Mouse (Mus musculus) intestine, embryonic 15.5 days (tissue): ENCODE results near the gene Cntn2. TPM values are rescaled to one million over a fixed set of nuclear protein-coding genes. Genes with fewer than 3 reads are reported as not detected.

Experiments
- ATAC-seq: fragments of 200-750 bp; cut with Nextera tagmentation; 2 replicates; pipeline ENCODE4 v1.8.0; 2017; ENCODE audit warnings: moderate TSS enrichment, moderate library complexity
- H3K27ac ChIP-seq: fragments of 300-500 bp; sonication (generic); 2 replicates; pipeline ENCODE4 v1.5.1; 2015; ENCODE audit warnings: mild to moderate bottlenecking, inconsistent platforms
- H3K27me3 ChIP-seq: fragments of 300-500 bp; sonication (generic); replicated peaks from 2 replicates; pipeline ENCODE4 v1.6.1; 2015; ENCODE audit warnings: inconsistent platforms
- H3K36me3 ChIP-seq: fragments of 300-500 bp; sonication (generic); 2 replicates; pipeline ENCODE4 v1.6.1; 2015; ENCODE audit warnings: inconsistent platforms
- H3K4me1 ChIP-seq: fragments of 300-500 bp; sonication (generic); replicated peaks from 2 replicates; pipeline ENCODE4 v1.6.1; 2015; ENCODE audit warnings: inconsistent platforms
- H3K4me2 ChIP-seq: fragments of 300-500 bp; sonication (generic); replicated peaks from 2 replicates; pipeline ENCODE4 v1.6.1; 2015; ENCODE audit warnings: mild to moderate bottlenecking, inconsistent platforms
- H3K4me3 ChIP-seq: fragments of 300-500 bp; sonication (generic); replicated peaks from 2 replicates; pipeline ENCODE4 v1.5.1; 2015; ENCODE audit warnings: inconsistent platforms
- H3K9ac ChIP-seq: fragments of 300-500 bp; sonication (generic); 2 replicates; pipeline ENCODE4 v1.6.1; 2015; ENCODE audit warnings: inconsistent platforms
- H3K9me3 ChIP-seq: fragments of 300-500 bp; sonication (generic); 2 replicates; pipeline ENCODE4 v1.6.1; 2016; ENCODE audit warnings: inconsistent platforms
- WGBS: fragments of 180-500 bp; shearing (Covaris S2); methylation state at CpG from one replicate; pipeline ENCODE4 v1.1.7; 2015; 5-methylcytosine and 5-hydroxymethylcytosine counted together
- polyA plus RNA-seq: library from polyadenylated mRNA; unstranded; fragments of >200 nt; fragmentation: Nextera tagmentation; extraction: Ambion mirVana; gene quantifications from 2 replicates; pipeline ENCODE4 v1.2.1, GENCODE M21; 2015

The Cntn2 gene
- polyA plus RNA-seq, 1 experiment from 2014 or later: 0.33 TPM

DNA sequence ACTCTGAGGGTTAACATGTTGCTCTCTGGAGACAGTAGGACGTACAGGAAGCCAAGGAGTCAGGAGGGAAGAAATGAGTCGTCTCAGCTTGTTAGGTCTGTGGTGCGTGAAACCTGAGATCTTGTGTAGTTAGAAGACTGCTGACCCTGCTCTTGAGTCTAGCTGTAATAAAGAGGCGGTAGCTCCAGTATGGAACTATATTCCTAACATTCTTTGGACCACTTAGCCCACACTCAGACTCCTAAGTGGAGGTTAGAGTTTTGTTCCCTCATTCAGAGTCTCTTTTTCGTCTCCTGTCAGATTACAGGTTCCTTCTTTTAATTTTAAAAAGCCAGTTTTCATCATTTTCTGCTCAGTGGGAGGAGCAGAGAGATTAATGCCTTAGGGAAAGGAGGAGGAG, 78.4 kb downstream of the Cntn2 start:
- H3K4me3 ChIP-seq: no peak overlapping the region
- no peaks in the 10 kb centered on the region for H3K27me3 ChIP-seq
- H3K9ac ChIP-seq: no peak overlapping the region
- no peak overlapping the region for H3K4me2 ChIP-seq
- H3K4me1 ChIP-seq: 0 out of 2 replicates have a peak, but pooled peaks cover 5% of the 10 kb centered on the region
- no peaks in the 10 kb centered on the region for H3K9me3 ChIP-seq
- H3K27ac ChIP-seq: no peak overlapping the region
- ATAC-seq: no peak
- peaks cover 12% of the 10 kb centered on the region for H3K36me3 ChIP-seq
- WGBS: 77% methylated on average over 5 of the region's 5 CpGs

Other genes starting within 250 kb of the Cntn2 start
- gene Klhdc8a, start 244.6 kb downstream of the Cntn2 start, polyA plus RNA-seq: 0.23 and 0.49 TPM in 2 replicates
- gene Nuak2, start 227.1 kb downstream of the Cntn2 start, polyA plus RNA-seq: 4.7 and 5.5 TPM in 2 replicates
- 11.4 and 15.5 TPM in 2 replicates for gene Tmcc2, start 152.0 kb downstream of the Cntn2 start, polyA plus RNA-seq
- 8.9 and 9.0 TPM in 2 replicates for gene Dstyk, start 125.7 kb downstream of the Cntn2 start, polyA plus RNA-seq
- 36.0 and 38.7 TPM in 2 replicates for gene Rbbp5, start 65.9 kb downstream of the Cntn2 start, polyA plus RNA-seq
- 1.8 and 2.0 TPM in 2 replicates for gene Tmem81, start 37.0 kb downstream of the Cntn2 start, polyA plus RNA-seq
- gene Nfasc, start 198.5 kb upstream of the Cntn2 start, polyA plus RNA-seq: 2.9 and 4.3 TPM in 2 replicates